Mouse (Mus musculus) kidney, embryonic 14.5 days (tissue): ENCODE data around the gene Kcnip4. TPM values are rescaled to one million over a fixed set of nuclear protein-coding genes. Genes with fewer than 3 reads are reported as not detected.
A peak's percentile ranks its signal among the peaks of the same experiment; 100 is the strongest.

Experiments used
- ATAC-seq: fragments of 200-750 bp; cut with Nextera tagmentation; 2 replicates; pipeline ENCODE4 v1.8.0; 2017; ENCODE audit warnings: moderate number of reproducible peaks, mild to moderate bottlenecking, moderate TSS enrichment, moderate library complexity; ENCODE audit not compliant: low FRiP score, low TSS enrichment
- H3K27ac ChIP-seq: fragments of 300-500 bp; sonication (generic); 2 replicates; pipeline ENCODE4 v1.5.1; 2014; ENCODE audit warnings: low read depth, mild to moderate bottlenecking, low read length, moderate library complexity, mixed read lengths
- H3K27me3 ChIP-seq: fragments of 300-500 bp; sonication (generic); 2 replicates; pipeline ENCODE4 v1.6.1; 2014; ENCODE audit warnings: mild to moderate bottlenecking, low read length; ENCODE audit not compliant: control insufficient read depth, insufficient read depth
- H3K36me3 ChIP-seq: fragments of 300-500 bp; sonication (generic); 2 replicates; pipeline ENCODE4 v1.6.1; 2014; ENCODE audit warnings: low read length, mixed read lengths; ENCODE audit not compliant: control insufficient read depth, insufficient read depth
- H3K4me1 ChIP-seq: fragments of 300-500 bp; sonication (generic); 2 replicates; pipeline ENCODE4 v1.6.1; 2014; ENCODE audit warnings: low read length, mixed read lengths; ENCODE audit not compliant: control insufficient read depth, insufficient read depth
- H3K4me2 ChIP-seq: fragments of 300-500 bp; sonication (generic); replicated peaks from 2 replicates; pipeline ENCODE4 v1.6.1; 2014; ENCODE audit warnings: low read depth, mild to moderate bottlenecking, low read length
- H3K4me3 ChIP-seq: fragments of 300-500 bp; sonication (generic); 2 replicates; pipeline ENCODE4 v1.5.1; 2014; ENCODE audit warnings: mild to moderate bottlenecking, low read length
- H3K9ac ChIP-seq: fragments of 300-500 bp; sonication (generic); 2 replicates; pipeline ENCODE4 v1.6.1; 2014; ENCODE audit warnings: low read depth, mild to moderate bottlenecking, low read length, moderate library complexity
- H3K9me3 ChIP-seq: fragments of 300-500 bp; sonication (generic); 2 replicates; pipeline ENCODE4 v1.6.1; 2016; ENCODE audit warnings: low read length; ENCODE audit not compliant: control insufficient read depth
- WGBS: fragments of 180-500 bp; shearing (Covaris S2); extraction: QIAGEN DNeasy Blood & Tissue Kit; methylation state at CpG from one replicate; pipeline ENCODE4 v1.1.7; 2014; 5-methylcytosine and 5-hydroxymethylcytosine counted together
- polyA plus RNA-seq: library from polyadenylated mRNA; unstranded; fragments of >200 nt; fragmentation: Nextera tagmentation; extraction: Ambion mirVana; gene quantifications from 2 replicates; pipeline ENCODE4 v1.2.1, GENCODE M21; 2014

The Kcnip4 gene
- polyA plus RNA-seq, 1 experiment from 2014 or later = 1.4 TPM

- no peak for ATAC-seq
- Histone ChIP-seq H3K4me1 (no peaks in the 10 kb centered on the region), H3K9ac (no peak overlapping the region), H3K4me3 (no peak overlapping the region), H3K27me3 (no peaks in the 10 kb centered on the region), H3K27ac (no peak overlapping the region), H3K9me3 (no peaks in the 10 kb centered on the region), H3K36me3 (no peaks in the 10 kb centered on the region), H3K4me2 (no peak overlapping the region)
Measured at GRCm38 (mm10) chr5:49419707-49420106, 105.0 kb downstream of the Kcnip4 start.

- H3K4me3 ChIP-seq = no peak overlapping the region
- H3K27ac ChIP-seq = no peak overlapping the region
- H3K36me3 ChIP-seq = no peaks in the 10 kb centered on the region
- H3K27me3 ChIP-seq = no peaks in the 10 kb centered on the region
- no peak overlapping the region for H3K9ac ChIP-seq
- H3K4me1 ChIP-seq = no peaks in the 10 kb centered on the region
- H3K9me3 ChIP-seq = no peaks in the 10 kb centered on the region
- ATAC-seq = no peak
- no peak overlapping the region for H3K4me2 ChIP-seq
- WGBS = 67% methylated on average over 1 of the region's 1 CpGs
Measured at GRCm38 (mm10) chr5:49408351-49408750, 116.4 kb downstream of the Kcnip4 start.

GRCm38 (mm10) chr5:49370543-49371076 lies 154.1 kb downstream of the Kcnip4 start:
- whole genome bisulfite sequencing = 46% methylated on average over 3 of the region's 3 CpGs

GRCm38 (mm10) chr5:49368636-49369423 lies 155.9 kb downstream of the Kcnip4 start:
- no peaks in the 10 kb centered on the region for H3K4me1 ChIP-seq
- H3K27ac ChIP-seq = no peak overlapping the region
- no peak overlapping the region for H3K4me2 ChIP-seq
- no peaks in the 10 kb centered on the region for H3K27me3 ChIP-seq
- H3K36me3 ChIP-seq = no peaks in the 10 kb centered on the region
- H3K4me3 ChIP-seq = no peak overlapping the region
- H3K9ac ChIP-seq = no peak overlapping the region
- ATAC-seq = 0 out of 2 replicates have a peak, but pooled peaks have one; percentile 28
- WGBS = 51% methylated on average over 13 of the region's 13 CpGs
- H3K9me3 ChIP-seq = no peaks in the 10 kb centered on the region

More at GRCm38 (mm10) chr5:49370543-49371076, 154.1 kb downstream of the Kcnip4 start:
- Histone ChIP-seq H3K4me2 (no peak overlapping the region), H3K9me3 (no peaks in the 10 kb centered on the region), H3K9ac (no peak overlapping the region), H3K27me3 (no peaks in the 10 kb centered on the region), H3K4me1 (no peaks in the 10 kb centered on the region), H3K36me3 (no peaks in the 10 kb centered on the region), H3K4me3 (no peak overlapping the region), H3K27ac (no peak overlapping the region)
- no peak for ATAC-seq

GRCm38 (mm10) chr5:49356381-49356780 lies 168.3 kb downstream of the Kcnip4 start:
- WGBS = 69% methylated on average over 3 of the region's 3 CpGs

GRCm38 (mm10) chr5:49352061-49352460 lies 172.6 kb downstream of the Kcnip4 start:
- H3K27ac ChIP-seq = no peak overlapping the region
- no peak overlapping the region for H3K4me2 ChIP-seq
- H3K4me1 ChIP-seq = no peaks in the 10 kb centered on the region
- H3K4me3 ChIP-seq = no peak overlapping the region
- no peaks in the 10 kb centered on the region for H3K36me3 ChIP-seq
- no peak overlapping the region for H3K9ac ChIP-seq
- no peak for ATAC-seq
- H3K27me3 ChIP-seq = no peaks in the 10 kb centered on the region
- WGBS = 82% methylated on average over 5 of the region's 5 CpGs
- H3K9me3 ChIP-seq = no peaks in the 10 kb centered on the region

More at GRCm38 (mm10) chr5:49356381-49356780, 168.3 kb downstream of the Kcnip4 start:
- H3K4me3 ChIP-seq = no peak overlapping the region
- no peak overlapping the region for H3K9ac ChIP-seq
- no peaks in the 10 kb centered on the region for H3K36me3 ChIP-seq
- H3K4me2 ChIP-seq = no peak overlapping the region
- H3K27ac ChIP-seq = no peak overlapping the region
- no peak for ATAC-seq
- no peaks in the 10 kb centered on the region for H3K9me3 ChIP-seq
- H3K27me3 ChIP-seq = no peaks in the 10 kb centered on the region
- H3K4me1 ChIP-seq = no peaks in the 10 kb centered on the region

- H3K9me3 ChIP-seq = no peaks in the 10 kb centered on the region
- 32% methylated on average over 4 of the region's 4 CpGs for WGBS
- peak; percentile 81 for ATAC-seq
- no peaks in the 10 kb centered on the region for H3K4me1 ChIP-seq
- H3K9ac ChIP-seq = 0 out of 2 replicates have a peak overlapping the region, but pooled peaks have one; percentile 2
- H3K4me2 ChIP-seq = no peak overlapping the region
- no peak overlapping the region for H3K4me3 ChIP-seq
- no peak overlapping the region for H3K27ac ChIP-seq
- H3K36me3 ChIP-seq = no peaks in the 10 kb centered on the region
- no peaks in the 10 kb centered on the region for H3K27me3 ChIP-seq
Measured at GRCm38 (mm10) chr5:49350126-49350909, 174.4 kb downstream of the Kcnip4 start.

GRCm38 (mm10) chr5:49349541-49349940 lies 175.2 kb downstream of the Kcnip4 start:
- Histone ChIP-seq H3K27me3 (no peaks in the 10 kb centered on the region), H3K9me3 (no peaks in the 10 kb centered on the region), H3K27ac (no peak overlapping the region), H3K4me2 (no peak overlapping the region), H3K36me3 (no peaks in the 10 kb centered on the region), H3K4me1 (no peaks in the 10 kb centered on the region), H3K4me3 (no peak overlapping the region), H3K9ac (no peak overlapping the region)
- 85% methylated on average over 5 of the region's 5 CpGs for WGBS
- ATAC-seq = no peak

- Histone ChIP-seq H3K4me3 (no peak overlapping the region), H3K4me2 (no peak overlapping the region), H3K9me3 (no peaks in the 10 kb centered on the region), H3K9ac (no peak overlapping the region), H3K27ac (no peak overlapping the region), H3K36me3 (no peaks in the 10 kb centered on the region), H3K27me3 (no peaks in the 10 kb centered on the region), H3K4me1 (no peaks in the 10 kb centered on the region)
- no peak for ATAC-seq
- WGBS = 83% methylated on average over 5 of the region's 5 CpGs
Measured at GRCm38 (mm10) chr5:49348511-49348910, 176.2 kb downstream of the Kcnip4 start.
